ENCODE assay signal across 8 mouse cellular contexts in genomic region chr3:129256766-129257165, GRCm38 (mm10). TPM values are rescaled to one million over a fixed set of nuclear protein-coding genes. Genes with fewer than 3 reads are reported as not detected.
A peak's percentile ranks its signal among the peaks of the same experiment; 100 is the strongest.
DNase-seq lines count a peak whose midpoint lies in the region; ATAC-seq lines count a peak whose summit lies in the region.

No protein-coding gene starts in this region.

- no peak; the same call in 1 of the 2 replicates for ATAC-seq in neural tube, embryonic 11.5 days (ENCODE audit: insufficient read depth, low FRiP score, low TSS enrichment)
- ATAC-seq in forebrain, embryonic 15.5 days (replicated peaks), result peak; percentile 58; the same call in 1 of the 2 replicates
- ATAC-seq in intestine, embryonic 14.5 days (replicated peaks; ENCODE audit: low FRiP score, low TSS enrichment, low read depth), result no peak
- ATAC-seq in CD4-positive, CD25-positive, alpha-beta regulatory T cell, adult 4 months, result no peak

- no peak overlapping the region; the same call in 1 of the 2 replicates for H3K4me3 ChIP-seq in neural tube, embryonic 11.5 days (ENCODE audit: low read depth, low read length)
- peak overlapping the region; percentile 29; the same call in 1 of the 2 replicates for H3K4me3 ChIP-seq in forebrain, embryonic 15.5 days
- H3K4me3 ChIP-seq in intestine, embryonic 14.5 days (ENCODE audit: low read depth, low read length), result no peak overlapping the region

- no peaks in the 10 kb centered on the region for H3K36me3 ChIP-seq in neural tube, embryonic 11.5 days (ENCODE audit: control insufficient read depth, insufficient read depth, low read length)
- no peaks in the 10 kb centered on the region for H3K36me3 ChIP-seq in forebrain, embryonic 15.5 days
- H3K36me3 ChIP-seq in intestine, embryonic 14.5 days (ENCODE audit: control insufficient read depth, insufficient read depth, low read length), result no peaks in the 10 kb centered on the region

- H3K4me2 ChIP-seq in neural tube, embryonic 11.5 days (ENCODE audit: low read depth), result peak overlapping the region; percentile 27; the same call in 1 of the 2 replicates
- peak overlapping the region; percentile 30 for H3K4me2 ChIP-seq in forebrain, embryonic 15.5 days (replicated peaks)
- peak overlapping the region; percentile 10 for H3K4me2 ChIP-seq in intestine, embryonic 14.5 days (ENCODE audit: low read length)

- no peak overlapping the region for H3K27ac ChIP-seq in neural tube, embryonic 11.5 days (ENCODE audit: low read depth, low read length)
- no peak overlapping the region for H3K27ac ChIP-seq in forebrain, embryonic 15.5 days (replicated peaks)
- no peak overlapping the region for H3K27ac ChIP-seq in intestine, embryonic 14.5 days (ENCODE audit: low read depth)

- no peaks in the 10 kb centered on the region for H3K4me1 ChIP-seq in neural tube, embryonic 11.5 days (ENCODE audit: control insufficient read depth, insufficient read depth, low read length)
- H3K4me1 ChIP-seq in forebrain, embryonic 15.5 days, result no peaks in the 10 kb centered on the region
- no peaks in the 10 kb centered on the region for H3K4me1 ChIP-seq in intestine, embryonic 14.5 days (replicated peaks; ENCODE audit: control insufficient read depth, insufficient read depth, low read length)

- WGBS in neural tube, embryonic 11.5 days, result 68% methylated on average over 8 of the region's 8 CpGs
- WGBS in forebrain, embryonic 15.5 days, result 61% methylated on average over 8 of the region's 8 CpGs
- 58% methylated on average over 8 of the region's 8 CpGs for WGBS in intestine, embryonic 14.5 days

- H3K27me3 ChIP-seq in neural tube, embryonic 11.5 days (ENCODE audit: control insufficient read depth, insufficient read depth, low read length), result no peaks in the 10 kb centered on the region
- no peaks in the 10 kb centered on the region for H3K27me3 ChIP-seq in forebrain, embryonic 15.5 days
- no peaks in the 10 kb centered on the region for H3K27me3 ChIP-seq in intestine, embryonic 14.5 days (replicated peaks; ENCODE audit: control insufficient read depth, insufficient read depth, low read length)

- no peak overlapping the region for H3K9ac ChIP-seq in neural tube, embryonic 11.5 days (ENCODE audit: low read length)
- no peak overlapping the region for H3K9ac ChIP-seq in forebrain, embryonic 15.5 days (replicated peaks)
- no peak overlapping the region for H3K9ac ChIP-seq in intestine, embryonic 14.5 days (ENCODE audit: low read length)

- no peaks in the 10 kb centered on the region for H3K9me3 ChIP-seq in neural tube, embryonic 11.5 days (ENCODE audit: control insufficient read depth, low read length)
- no peaks in the 10 kb centered on the region for H3K9me3 ChIP-seq in forebrain, embryonic 15.5 days
- no peaks in the 10 kb centered on the region for H3K9me3 ChIP-seq in intestine, embryonic 14.5 days (ENCODE audit: control insufficient read depth, low read length)

- no peak for DNase-seq in neural tube, embryonic 11.5 days (ENCODE audit: low spot score)
- DNase-seq in neural tube, embryonic 10.5 days (ENCODE audit: extremely low spot score, low spot score), result no peak
- no peak for DNase-seq in intestine, embryonic 14.5 days (ENCODE audit: low spot score)
- peak; percentile 18 for DNase-seq in lung, postnatal 36 days
- no peak for DNase-seq in spleen, adult 18-20 months
- no peak for DNase-seq in cerebellum, adult 9-10 months

RNA-seq across cellular contexts. Expression of gene Pitx2, which starts 57.1 kb away (rescaled TPM):
- polyA plus RNA-seq in neural tube, embryonic 11.5 days (2014; fragmentation: Nextera tagmentation; extraction: Ambion mirVana), result 16.1 and 19.1 TPM in 2 replicates
- 1.8 and 5.0 TPM in 2 replicates for polyA plus RNA-seq in forebrain, embryonic 15.5 days (2015; fragmentation: Nextera tagmentation; extraction: Ambion mirVana)
- polyA plus RNA-seq in intestine, embryonic 14.5 days (2014; fragmentation: Nextera tagmentation; extraction: Ambion mirVana), result 35.6 and 48.0 TPM in 2 replicates
- polyA plus RNA-seq in CD4-positive, CD25-positive, alpha-beta regulatory T cell, adult 4 months (2017; shearing (Covaris generic)), result under 1 TPM; 0.42 to 0.55 TPM
